13 mouse cellular contexts compared by ENCODE assay signal in genomic region chr12:53331391-53331790, GRCm38 (mm10).
"Had no signal": no experiment of that assay in that cellular context is flagged by ENCODE, and none has a peak within 500 bp of the region (broad histone marks: within the 10 kb centered on the region; RNA-seq: fewer than 3 reads in every experiment).

No protein-coding gene starts in this region.

- H3K27me3 ChIP-seq: liver, embryonic 15.5 days; stomach, embryonic 15.5 days had no signal

- H3K36me3 ChIP-seq: limb, embryonic 10.5 days; liver, embryonic 15.5 days; stomach, embryonic 15.5 days had no signal

- H3K9me3 ChIP-seq: limb, embryonic 10.5 days; liver, embryonic 15.5 days; stomach, embryonic 15.5 days had no signal

- H3K4me2 ChIP-seq: liver, embryonic 11.5 days; liver, embryonic 15.5 days; stomach, embryonic 15.5 days had no signal

- ATAC-seq: lung, postnatal 0 days had no signal

- DNase-seq: kidney, adult 9 months; kidney, postnatal 36 days; lung, adult 2 months; lung, postnatal 36 days; right cerebral cortex, postnatal 14 days; thymus, adult 2 months; thymus, postnatal 25 days had no signal

- H3K4me1 ChIP-seq: liver, embryonic 15.5 days had no signal

- H3K27ac ChIP-seq: kidney, postnatal 0 days; limb, embryonic 10.5 days; liver, embryonic 15.5 days; stomach, embryonic 15.5 days had no signal

- H3K4me3 ChIP-seq: limb, embryonic 10.5 days; liver, embryonic 15.5 days; stomach, embryonic 15.5 days had no signal

- H3K9ac ChIP-seq: liver, embryonic 15.5 days; stomach, embryonic 15.5 days had no signal
